Mouse (Mus musculus): ENCODE data around the gene Wipi1. TPM values are rescaled to one million over a fixed set of nuclear protein-coding genes. Genes with fewer than 3 reads are reported as not detected.

Wipi1 gene
- polyA plus RNA-seq, 1 experiment from 2014 or later: 36.4 TPM

GRCm38 (mm10) chr11:109564466-109565214 lies 47.1 kb downstream of the Wipi1 start:
- no peak overlapping the region for H3K27ac ChIP-seq (ENCODE audit: low read length)
- WGBS: 84% methylated on average over 15 of the region's 15 CpGs
- peaks cover 9% of the 10 kb centered on the region; the same call in 1 of the 2 replicates for H3K4me1 ChIP-seq (ENCODE audit: insufficient read depth, low read length)
- no peak for ATAC-seq (ENCODE audit: low FRiP score, low TSS enrichment)
- no peak overlapping the region for H3K9ac ChIP-seq (replicated peaks; ENCODE audit: low read length)
- H3K27me3 ChIP-seq (ENCODE audit: insufficient read depth, low read length): no peaks in the 10 kb centered on the region
- H3K36me3 ChIP-seq (ENCODE audit: insufficient read depth, low read length): no peaks in the 10 kb centered on the region
- no peak overlapping the region for H3K4me2 ChIP-seq (replicated peaks; ENCODE audit: low read depth, low read length)
- no peak overlapping the region for H3K4me3 ChIP-seq (ENCODE audit: low read length)
- H3K9me3 ChIP-seq (ENCODE audit: low read length): no peaks in the 10 kb centered on the region

GRCm38 (mm10) chr11:109563708-109564107 lies 48.1 kb downstream of the Wipi1 start:
- WGBS: 60% methylated on average over 4 of the region's 4 CpGs
- Histone ChIP-seq H3K4me3 (ENCODE audit: low read length) (no peak overlapping the region), H3K36me3 (ENCODE audit: insufficient read depth, low read length) (no peaks in the 10 kb centered on the region), H3K9me3 (ENCODE audit: low read length) (no peaks in the 10 kb centered on the region), H3K4me1 (ENCODE audit: insufficient read depth, low read length) (peaks cover 9% of the 10 kb centered on the region; the same call in 1 of the 2 replicates), H3K4me2 (replicated peaks; ENCODE audit: low read depth, low read length) (no peak overlapping the region), H3K9ac (replicated peaks; ENCODE audit: low read length) (no peak overlapping the region), H3K27me3 (ENCODE audit: insufficient read depth, low read length) (no peaks in the 10 kb centered on the region), H3K27ac (ENCODE audit: low read length) (no peak overlapping the region)
- ATAC-seq (ENCODE audit: low FRiP score, low TSS enrichment): no peak

DNA sequence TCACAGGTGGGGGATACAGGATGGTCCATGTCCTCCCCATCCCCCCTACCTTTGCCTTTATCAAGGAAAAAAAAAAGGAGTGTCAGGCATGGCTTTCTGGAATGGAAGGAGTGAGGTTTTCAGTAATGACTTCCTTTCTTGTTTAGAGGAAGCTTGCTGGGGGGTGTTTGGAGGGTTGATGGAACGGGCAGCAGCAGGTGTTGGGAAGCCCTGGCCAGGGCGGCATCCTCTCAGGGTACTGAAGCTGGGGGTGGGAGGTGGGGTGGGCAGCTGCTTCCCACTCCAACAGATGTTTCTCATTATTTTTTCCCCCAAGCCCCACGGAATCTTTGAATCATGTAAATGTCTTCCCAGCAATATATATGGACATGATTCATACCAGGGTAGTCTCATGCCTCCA lies 50.3 kb downstream of the Wipi1 start:
- H3K27me3 ChIP-seq (ENCODE audit: insufficient read depth, low read length): no peaks in the 10 kb centered on the region
- H3K9me3 ChIP-seq (ENCODE audit: low read length): no peaks in the 10 kb centered on the region
- no peak overlapping the region for H3K4me2 ChIP-seq (replicated peaks; ENCODE audit: low read depth, low read length)
- no peak for ATAC-seq (ENCODE audit: low FRiP score, low TSS enrichment)
- peaks cover 9% of the 10 kb centered on the region; the same call in 1 of the 2 replicates for H3K4me1 ChIP-seq (ENCODE audit: insufficient read depth, low read length)
- 43% methylated on average over 3 of the region's 3 CpGs for WGBS
- H3K9ac ChIP-seq (replicated peaks; ENCODE audit: low read length): no peak overlapping the region
- H3K36me3 ChIP-seq (ENCODE audit: insufficient read depth, low read length): no peaks in the 10 kb centered on the region
- H3K4me3 ChIP-seq (ENCODE audit: low read length): no peak overlapping the region
- H3K27ac ChIP-seq (ENCODE audit: low read length): peak overlapping the region; percentile 43

DNA sequence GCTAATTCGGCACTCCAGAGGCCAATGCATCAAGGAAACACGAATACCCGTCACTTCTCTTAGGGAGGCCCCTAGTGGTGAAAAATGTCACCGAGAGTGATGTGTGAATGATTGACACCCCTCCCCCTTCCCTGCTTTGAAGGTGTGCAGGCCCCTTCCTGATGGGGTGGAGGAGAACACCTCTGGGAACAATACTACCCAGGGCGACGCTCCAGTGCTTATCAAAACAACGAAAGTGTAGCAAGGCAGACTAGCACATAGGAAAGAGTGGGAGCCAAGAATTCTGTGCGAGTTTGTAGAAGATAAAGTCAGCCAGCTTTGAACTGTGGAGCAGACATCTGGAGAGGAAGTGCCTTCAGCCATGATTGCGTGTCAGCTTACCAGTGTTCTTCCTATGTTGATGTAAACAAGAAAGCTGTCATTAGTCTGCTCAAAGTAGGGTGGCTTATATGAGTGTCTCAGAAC lies 50.9 kb downstream of the Wipi1 start:
- H3K9me3 ChIP-seq (ENCODE audit: low read length): no peaks in the 10 kb centered on the region
- 10% methylated on average over 9 of the region's 9 CpGs for WGBS
- H3K9ac ChIP-seq (replicated peaks; ENCODE audit: low read length): no peak overlapping the region
- H3K4me3 ChIP-seq (ENCODE audit: low read length): no peak overlapping the region
- peak; percentile 77 for ATAC-seq (ENCODE audit: low FRiP score, low TSS enrichment)
- peaks cover 9% of the 10 kb centered on the region; the same call in 1 of the 2 replicates for H3K4me1 ChIP-seq (ENCODE audit: insufficient read depth, low read length)
- peak overlapping the region; percentile 43 for H3K27ac ChIP-seq (ENCODE audit: low read length)
- no peak overlapping the region for H3K4me2 ChIP-seq (replicated peaks; ENCODE audit: low read depth, low read length)
- no peaks in the 10 kb centered on the region for H3K27me3 ChIP-seq (ENCODE audit: insufficient read depth, low read length)
- H3K36me3 ChIP-seq (ENCODE audit: insufficient read depth, low read length): no peaks in the 10 kb centered on the region

GRCm38 (mm10) chr11:109559241-109559640 lies 52.5 kb downstream of the Wipi1 start:
- ATAC-seq (ENCODE audit: low FRiP score, low TSS enrichment): no peak
- H3K27me3 ChIP-seq (ENCODE audit: insufficient read depth, low read length): no peaks in the 10 kb centered on the region
- H3K4me3 ChIP-seq (ENCODE audit: low read length): no peak overlapping the region
- H3K36me3 ChIP-seq (ENCODE audit: insufficient read depth, low read length): no peaks in the 10 kb centered on the region
- H3K9ac ChIP-seq (replicated peaks; ENCODE audit: low read length): no peak overlapping the region
- 74% methylated on average over 12 of the region's 12 CpGs for WGBS
- H3K9me3 ChIP-seq (ENCODE audit: low read length): no peaks in the 10 kb centered on the region
- H3K4me2 ChIP-seq (replicated peaks; ENCODE audit: low read depth, low read length): no peak overlapping the region
- H3K4me1 ChIP-seq (ENCODE audit: insufficient read depth, low read length): peaks cover 9% of the 10 kb centered on the region; the same call in 1 of the 2 replicates
- no peak overlapping the region for H3K27ac ChIP-seq (ENCODE audit: low read length)

- no peak for ATAC-seq (ENCODE audit: low FRiP score, low TSS enrichment)
- Histone ChIP-seq H3K4me3 (ENCODE audit: low read length) (no peak overlapping the region), H3K9ac (replicated peaks; ENCODE audit: low read length) (no peak overlapping the region), H3K36me3 (ENCODE audit: insufficient read depth, low read length) (no peaks in the 10 kb centered on the region), H3K27ac (ENCODE audit: low read length) (no peak overlapping the region), H3K4me1 (ENCODE audit: insufficient read depth, low read length) (peaks cover 15% of the 10 kb centered on the region), H3K4me2 (replicated peaks; ENCODE audit: low read depth, low read length) (no peak overlapping the region), H3K27me3 (ENCODE audit: insufficient read depth, low read length) (no peaks in the 10 kb centered on the region), H3K9me3 (ENCODE audit: low read length) (no peaks in the 10 kb centered on the region)
- WGBS: 84% methylated on average over 11 of the region's 11 CpGs
Measured at GRCm38 (mm10) chr11:109557419-109557818, 54.3 kb downstream of the Wipi1 start.

- no peak overlapping the region for H3K4me2 ChIP-seq (replicated peaks; ENCODE audit: low read depth, low read length)
- no peak for ATAC-seq (ENCODE audit: low FRiP score, low TSS enrichment)
- 77% methylated on average over 6 of the region's 6 CpGs for WGBS
Measured at GRCm38 (mm10) chr11:109556130-109556529, 55.6 kb downstream of the Wipi1 start.

GRCm38 (mm10) chr11:109554443-109554842 lies 57.3 kb downstream of the Wipi1 start:
- H3K36me3 ChIP-seq (ENCODE audit: insufficient read depth, low read length): no peaks in the 10 kb centered on the region
- ATAC-seq (ENCODE audit: low FRiP score, low TSS enrichment): no peak
- no peaks in the 10 kb centered on the region for H3K27me3 ChIP-seq (ENCODE audit: insufficient read depth, low read length)
- no peak overlapping the region for H3K4me2 ChIP-seq (replicated peaks; ENCODE audit: low read depth, low read length)
- no peaks in the 10 kb centered on the region for H3K9me3 ChIP-seq (ENCODE audit: low read length)
- no peak overlapping the region for H3K9ac ChIP-seq (replicated peaks; ENCODE audit: low read length)
- WGBS: 60% methylated on average over 3 of the region's 3 CpGs
- H3K4me3 ChIP-seq (ENCODE audit: low read length): no peak overlapping the region
- peaks cover 6% of the 10 kb centered on the region; the same call in 1 of the 2 replicates for H3K4me1 ChIP-seq (ENCODE audit: insufficient read depth, low read length)
- no peak overlapping the region for H3K27ac ChIP-seq (ENCODE audit: low read length)

More at GRCm38 (mm10) chr11:109556130-109556529, 55.6 kb downstream of the Wipi1 start:
- Histone ChIP-seq H3K4me3 (ENCODE audit: low read length) (no peak overlapping the region), H3K27me3 (ENCODE audit: insufficient read depth, low read length) (no peaks in the 10 kb centered on the region), H3K9ac (replicated peaks; ENCODE audit: low read length) (no peak overlapping the region), H3K27ac (ENCODE audit: low read length) (no peak overlapping the region), H3K4me1 (ENCODE audit: insufficient read depth, low read length) (peaks cover 11% of the 10 kb centered on the region), H3K36me3 (ENCODE audit: insufficient read depth, low read length) (no peaks in the 10 kb centered on the region), H3K9me3 (ENCODE audit: low read length) (no peaks in the 10 kb centered on the region)

DNA sequence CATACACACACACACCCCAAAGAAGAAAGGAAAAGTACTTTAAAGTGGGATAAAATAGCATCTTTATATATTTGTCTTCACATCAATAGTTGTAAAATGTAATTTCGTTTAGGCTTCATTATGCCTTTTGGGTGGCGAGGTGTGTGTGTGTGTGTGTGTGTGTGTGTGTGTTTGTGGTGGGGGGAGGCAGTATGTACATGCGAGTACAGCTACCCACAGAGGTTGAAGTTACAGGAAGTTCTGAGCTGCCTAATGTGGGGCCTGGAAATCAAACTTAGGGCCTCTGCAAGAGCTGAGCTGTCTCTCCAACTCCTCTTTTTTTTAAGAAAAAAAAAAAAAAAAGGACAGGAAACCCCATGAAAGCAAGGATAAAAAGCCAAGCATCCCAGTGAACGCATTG lies 57.8 kb downstream of the Wipi1 start:
- 75% methylated on average over 4 of the region's 4 CpGs for WGBS

DNA sequence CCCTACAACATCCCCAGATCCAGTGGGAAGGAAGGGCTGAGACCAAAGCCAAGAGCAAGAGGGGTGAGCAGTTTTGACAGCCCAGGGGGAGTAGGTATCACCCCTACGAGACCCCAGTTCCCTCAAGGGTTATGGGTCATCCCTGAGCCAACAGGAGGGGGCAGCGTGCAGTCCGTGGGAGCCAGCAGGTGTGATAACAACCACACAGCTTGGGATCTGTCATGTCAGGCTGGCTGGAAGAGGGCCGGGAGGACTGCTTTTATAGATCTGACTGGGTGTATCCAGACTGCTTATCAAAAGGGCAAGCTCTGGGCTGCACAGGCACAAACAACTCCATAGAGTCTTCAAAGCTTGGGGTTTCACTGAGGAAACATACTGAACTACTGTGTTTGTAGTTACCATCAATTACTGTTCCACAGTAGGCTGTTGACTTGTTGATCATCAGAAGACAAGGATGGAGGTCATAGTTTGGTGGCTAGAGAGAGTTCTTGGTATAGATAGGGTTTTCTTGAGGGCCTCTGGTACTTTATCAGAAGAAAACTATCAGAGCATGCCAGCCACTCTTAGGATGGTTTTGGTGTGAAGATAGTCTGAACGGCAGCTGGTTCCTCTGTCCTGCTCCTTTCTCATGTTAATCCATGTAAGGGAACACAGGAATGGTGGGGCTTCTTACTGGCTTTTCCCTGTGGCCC lies 62.0 kb downstream of the Wipi1 start:
- Histone ChIP-seq H3K27me3 (ENCODE audit: insufficient read depth, low read length) (no peaks in the 10 kb centered on the region), H3K9ac (replicated peaks; ENCODE audit: low read length) (no peak overlapping the region), H3K27ac (ENCODE audit: low read length) (no peak overlapping the region), H3K4me3 (ENCODE audit: low read length) (no peak overlapping the region), H3K36me3 (ENCODE audit: insufficient read depth, low read length) (no peaks in the 10 kb centered on the region), H3K9me3 (ENCODE audit: low read length) (no peaks in the 10 kb centered on the region), H3K4me2 (replicated peaks; ENCODE audit: low read depth, low read length) (no peak overlapping the region), H3K4me1 (ENCODE audit: insufficient read depth, low read length) (peaks cover 25% of the 10 kb centered on the region)
- WGBS: 48% methylated on average over 5 of the region's 5 CpGs
- no peak for ATAC-seq (ENCODE audit: low FRiP score, low TSS enrichment)

More for the DNA sequence above, 57.8 kb downstream of the Wipi1 start:
- Histone ChIP-seq H3K36me3 (ENCODE audit: insufficient read depth, low read length) (no peaks in the 10 kb centered on the region), H3K27ac (ENCODE audit: low read length) (no peak overlapping the region), H3K4me2 (replicated peaks; ENCODE audit: low read depth, low read length) (no peak overlapping the region), H3K4me3 (ENCODE audit: low read length) (no peak overlapping the region), H3K27me3 (ENCODE audit: insufficient read depth, low read length) (no peaks in the 10 kb centered on the region), H3K9ac (replicated peaks; ENCODE audit: low read length) (no peak overlapping the region), H3K9me3 (ENCODE audit: low read length) (no peaks in the 10 kb centered on the region), H3K4me1 (ENCODE audit: insufficient read depth, low read length) (peaks cover 6% of the 10 kb centered on the region; the same call in 1 of the 2 replicates)
- ATAC-seq (ENCODE audit: low FRiP score, low TSS enrichment): no peak

Data from kidney, embryonic 16.5 days (tissue).